Mouse (Mus musculus) MEL (cell line): ENCODE measurements around the gene Ighmbp2. TPM values are rescaled to one million over a fixed set of nuclear protein-coding genes. Genes with fewer than 3 reads are reported as not detected.

Source experiments
- DNase-seq: peaks from one replicate; pipeline ENCODE4 v3.0.0; 2011; ENCODE audit warnings: low read depth, low spot score
- H3K27ac ChIP-seq: 2 replicates; pipeline ENCODE4 v1.5.1; 2012; ENCODE audit warnings: low read depth, mild to moderate bottlenecking, control low read depth, low read length, moderate library complexity; ENCODE audit not compliant: control insufficient read depth
- H3K27me3 ChIP-seq, 2 experiments: fragments of 150-350 bp in 1 of 2; sonication (generic) in 1 of 2; 2 replicates each; pipeline ENCODE4 v1.6.1; 2012; ENCODE audit warnings: low read length in 2 of 2, mild to moderate bottlenecking in 2 of 2, improper control_type of control experiment in 1 of 2, moderate library complexity in 1 of 2; ENCODE audit not compliant: insufficient read depth in 2 of 2, control insufficient read depth in 1 of 2
- H3K36me3 ChIP-seq, 2 experiments: 2 replicates each; pipeline ENCODE4 v1.6.1; 2012 to 2014; ENCODE audit warnings: low read length in 2 of 2, improper control_type of control experiment in 1 of 2, inconsistent platforms in 1 of 2, mild to moderate bottlenecking in 1 of 2; ENCODE audit not compliant: insufficient read depth in 2 of 2, control insufficient read depth in 1 of 2
- H3K4me1 ChIP-seq, 2 experiments: fragments of 150-350 bp in 1 of 2; sonication (generic) in 1 of 2; 2 replicates each; pipeline ENCODE4 v1.6.1; 2012; ENCODE audit warnings: low read length in 2 of 2, improper control_type of control experiment in 1 of 2, mild to moderate bottlenecking in 1 of 2; ENCODE audit not compliant: insufficient read depth in 2 of 2, control insufficient read depth in 1 of 2
- H3K4me3 ChIP-seq, 2 experiments: fragments of 150-350 bp in 1 of 2; sonication (generic) in 1 of 2; 2 replicates each; pipeline ENCODE4 v1.5.1; 2012; ENCODE audit warnings: low read depth in 2 of 2, low read length in 2 of 2, mild to moderate bottlenecking in 2 of 2, moderate library complexity in 2 of 2, control low read depth in 1 of 2, improper control_type of control experiment in 1 of 2; ENCODE audit not compliant: control insufficient read depth in 1 of 2, insufficient read depth in 1 of 2
- H3K79me2 ChIP-seq: 2 replicates; pipeline ENCODE4 v1.6.1; 2012; ENCODE audit warnings: mild to moderate bottlenecking, low read length, moderate library complexity; ENCODE audit not compliant: control insufficient read depth, poor library complexity, insufficient read depth
- H3K9ac ChIP-seq: 2 replicates; pipeline ENCODE4 v1.6.1; 2012; ENCODE audit warnings: low read depth, mild to moderate bottlenecking, control low read depth, low read length, moderate library complexity; ENCODE audit not compliant: control insufficient read depth, poor library complexity, severe bottlenecking
- H3K9me3 ChIP-seq: fragments of 150-350 bp; sonication (generic); replicated peaks from 2 replicates; pipeline ENCODE4 v1.6.1; 2012; ENCODE audit warnings: mild to moderate bottlenecking, low read length, improper control_type of control experiment, moderate library complexity; ENCODE audit not compliant: insufficient read depth
- CHD1 ChIP-seq: IDR thresholded peaks from 2 replicates; pipeline ENCODE4 v1.6.1; 2012; ENCODE audit warnings: low read depth, mild to moderate bottlenecking, inconsistent platforms, low read length, improper control_type of control experiment
- CHD2 ChIP-seq: IDR thresholded peaks from 2 replicates; pipeline ENCODE4 v1.6.1; 2011; ENCODE audit warnings: low read length, improper control_type of control experiment
- E2F4 ChIP-seq: IDR thresholded peaks from 2 replicates; pipeline ENCODE4 v1.6.1; 2011; ENCODE audit warnings: low read depth, low read length, improper control_type of control experiment, borderline replicate concordance
- GABPA ChIP-seq: IDR thresholded peaks from 2 replicates; pipeline ENCODE4 v1.6.1; 2012; ENCODE audit warnings: low read depth, mild to moderate bottlenecking, inconsistent platforms, low read length, improper control_type of control experiment, moderate library complexity
- GATA1 ChIP-seq: IDR thresholded peaks from 2 replicates; pipeline ENCODE4 v1.6.1; 2011; ENCODE audit warnings: low read depth, low read length, improper control_type of control experiment
- HCFC1 ChIP-seq: IDR thresholded peaks from 2 replicates; pipeline ENCODE4 v1.6.1; 2012; ENCODE audit warnings: low read depth, mild to moderate bottlenecking, inconsistent platforms, low read length, improper control_type of control experiment, moderate library complexity
- JUND ChIP-seq: IDR thresholded peaks from 2 replicates; pipeline ENCODE4 v1.6.1; 2011; ENCODE audit warnings: low read depth, mild to moderate bottlenecking, improper control_type of control experiment, low read length
- KAT2A ChIP-seq: conservative IDR thresholded peaks from 2 replicates; pipeline ENCODE4 v1.6.1; 2012; ENCODE audit warnings: low read depth, low read length, improper control_type of control experiment, inconsistent platforms
- MAFK ChIP-seq: IDR thresholded peaks from 2 replicates; pipeline ENCODE4 v1.6.1; 2011; ENCODE audit warnings: low read depth, mild to moderate bottlenecking, low read length, improper control_type of control experiment, borderline replicate concordance
- MAX ChIP-seq: IDR thresholded peaks from 2 replicates; pipeline ENCODE4 v1.6.1; 2011; ENCODE audit warnings: low read length, improper control_type of control experiment
- MXI1 ChIP-seq: IDR thresholded peaks from 2 replicates; pipeline ENCODE4 v1.6.1; 2011; ENCODE audit warnings: mild to moderate bottlenecking, low read depth, low read length, improper control_type of control experiment
- MYB ChIP-seq: IDR thresholded peaks from 2 replicates; pipeline ENCODE4 v1.6.1; 2011; ENCODE audit warnings: mild to moderate bottlenecking, low read depth, low read length, improper control_type of control experiment
- MYC ChIP-seq: IDR thresholded peaks from 2 replicates; pipeline ENCODE4 v1.6.1; 2011; ENCODE audit warnings: low read depth, mild to moderate bottlenecking, low read length, improper control_type of control experiment, moderate library complexity
- NRF1 ChIP-seq: IDR thresholded peaks from 2 replicates; pipeline ENCODE4 v1.6.1; 2014; ENCODE audit warnings: low read depth, mild to moderate bottlenecking, inconsistent platforms, low read length, improper control_type of control experiment, moderate library complexity; ENCODE audit not compliant: poor library complexity, insufficient read depth, severe bottlenecking
- POLR2AphosphoS2 ChIP-seq: IDR thresholded peaks from 2 replicates; pipeline ENCODE4 v1.6.1; 2011; ENCODE audit warnings: low read length, improper control_type of control experiment
- POLR2AphosphoS5 ChIP-seq: IDR thresholded peaks from 2 replicates; pipeline ENCODE4 v1.6.1; 2012; ENCODE audit warnings: low read depth, borderline replicate concordance, mild to moderate bottlenecking, inconsistent platforms, low read length, moderate library complexity, mixed read lengths
- RAD21 ChIP-seq: IDR thresholded peaks from 2 replicates; pipeline ENCODE4 v1.6.1; 2011; ENCODE audit warnings: mild to moderate bottlenecking, low read depth, low read length, improper control_type of control experiment
- RCOR1 ChIP-seq: IDR thresholded peaks from 2 replicates; pipeline ENCODE4 v1.6.1; 2012; ENCODE audit warnings: low read depth, mild to moderate bottlenecking, inconsistent platforms, low read length, improper control_type of control experiment
- SIN3A ChIP-seq: IDR thresholded peaks from 2 replicates; pipeline ENCODE4 v1.6.1; 2012; ENCODE audit warnings: low read length, improper control_type of control experiment, inconsistent platforms
- SMC3 ChIP-seq: IDR thresholded peaks from 2 replicates; pipeline ENCODE4 v1.6.1; 2011; ENCODE audit warnings: low read depth, low read length, improper control_type of control experiment
- TAL1 ChIP-seq: IDR thresholded peaks from 2 replicates; pipeline ENCODE4 v1.6.1; 2012; ENCODE audit warnings: mild to moderate bottlenecking, inconsistent platforms, low read length, moderate library complexity, mixed read lengths
- USF1 ChIP-seq: IDR thresholded peaks from 2 replicates; pipeline ENCODE4 v1.6.1; 2014; ENCODE audit warnings: low read depth, mild to moderate bottlenecking, inconsistent platforms, low read length, improper control_type of control experiment, moderate library complexity
- ZC3H11A ChIP-seq: IDR thresholded peaks from 2 replicates; pipeline ENCODE4 v1.6.1; 2012; ENCODE audit warnings: low read depth, mild to moderate bottlenecking, inconsistent platforms, low read length, improper control_type of control experiment
- ZKSCAN1 ChIP-seq: IDR thresholded peaks from 2 replicates; pipeline ENCODE4 v1.6.1; 2012; ENCODE audit warnings: low read depth, mild to moderate bottlenecking, inconsistent platforms, low read length, improper control_type of control experiment, moderate library complexity
- ZMIZ1 ChIP-seq: IDR thresholded peaks from 2 replicates; pipeline ENCODE4 v1.6.1; 2012; ENCODE audit warnings: low read depth, mild to moderate bottlenecking, inconsistent platforms, low read length, improper control_type of control experiment, moderate library complexity
- ZNF384 ChIP-seq: IDR thresholded peaks from 2 replicates; pipeline ENCODE4 v1.6.1; 2012; ENCODE audit warnings: low read depth, mild to moderate bottlenecking, inconsistent platforms, low read length, improper control_type of control experiment
- polyA plus RNA-seq, 2 experiments: library from polyadenylated mRNA; stranded (reverse) in 1 of 2; unstranded in 1 of 2; fragments of >175 nt in 1 of 2; fragments of >200 nt in 1 of 2; gene quantifications; 2 replicates each; pipeline versions ENCODE4 v1.2.1 to v1.2.4; 2012; ENCODE audit warnings: low replicate concordance in 2 of 2, low read depth in 1 of 2; ENCODE audit not compliant: insufficient read length in 2 of 2, insufficient read depth in 1 of 2, missing spikeins in 1 of 2
- total RNA-seq: library from RNA; depleted of rRNA; stranded (reverse); fragments of 300-350 nt; gene quantifications from 2 replicates; pipeline ENCODE4 v1.2.3, GENCODE M21; 2012

Gene Ighmbp2
- total and polyA plus RNA-seq, 3 experiments: 11.7 to 12.9 TPM; not detected in 1

DNA sequence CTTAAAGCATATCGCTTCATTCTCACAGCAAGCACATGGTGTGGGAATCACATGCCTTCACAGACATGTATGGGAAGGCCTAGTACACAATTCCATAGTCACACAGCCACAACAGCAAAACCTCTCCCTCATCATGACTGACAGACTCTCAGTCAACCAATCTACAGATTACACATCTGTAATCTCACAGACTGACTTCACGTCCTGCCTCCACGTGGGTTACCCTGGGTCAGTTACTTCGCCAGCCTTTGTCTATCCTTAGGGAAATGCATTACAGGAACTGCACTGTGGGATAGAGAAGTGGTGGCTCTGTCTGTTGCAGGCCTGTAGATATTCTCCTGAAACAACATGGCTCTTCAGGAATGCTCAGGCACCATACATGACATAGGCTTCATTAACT, 931 bp downstream of the Ighmbp2 start:
- Histone ChIP-seq H3K9me3 (no peaks in the 10 kb centered on the region), H3K36me3 (peaks cover 0 to 11% of the 10 kb centered on the region in 2 experiments; a peak in 2 of 4 replicates), H3K4me3 (peak overlapping the region; percentile 90 to 99), H3K27ac (no peak overlapping the region), H3K4me1 (peaks cover 0 to 14% of the 10 kb centered on the region in 2 experiments; a peak in 3 of 4 replicates), H3K9ac (peak overlapping the region; percentile 97), H3K27me3 (no peaks in the 10 kb centered on the region), H3K79me2 (peaks cover 32% of the 10 kb centered on the region)
- DNase-seq: peak; percentile 41
- TF ChIP-seq MYB (no peak), ZC3H11A (no peak), CHD1 (no peak), ZNF384 (no peak), RCOR1 (no peak), POLR2AphosphoS2 (no peak), USF1 (no peak; the same call in 1 of the 2 replicates), MYC (peak; percentile 45; the same call in 1 of the 2 replicates), MAX (peak; percentile 61), TAL1 (no peak), MAFK (no peak), CHD2 (no peak), NRF1 (no peak), KAT2A (no peak), ZKSCAN1 (no peak), ZMIZ1 (no peak), E2F4 (no peak), HCFC1 (0 out of 2 replicates have a peak, but pooled peaks have one; percentile 24), MXI1 (peak; percentile 63)

DNA sequence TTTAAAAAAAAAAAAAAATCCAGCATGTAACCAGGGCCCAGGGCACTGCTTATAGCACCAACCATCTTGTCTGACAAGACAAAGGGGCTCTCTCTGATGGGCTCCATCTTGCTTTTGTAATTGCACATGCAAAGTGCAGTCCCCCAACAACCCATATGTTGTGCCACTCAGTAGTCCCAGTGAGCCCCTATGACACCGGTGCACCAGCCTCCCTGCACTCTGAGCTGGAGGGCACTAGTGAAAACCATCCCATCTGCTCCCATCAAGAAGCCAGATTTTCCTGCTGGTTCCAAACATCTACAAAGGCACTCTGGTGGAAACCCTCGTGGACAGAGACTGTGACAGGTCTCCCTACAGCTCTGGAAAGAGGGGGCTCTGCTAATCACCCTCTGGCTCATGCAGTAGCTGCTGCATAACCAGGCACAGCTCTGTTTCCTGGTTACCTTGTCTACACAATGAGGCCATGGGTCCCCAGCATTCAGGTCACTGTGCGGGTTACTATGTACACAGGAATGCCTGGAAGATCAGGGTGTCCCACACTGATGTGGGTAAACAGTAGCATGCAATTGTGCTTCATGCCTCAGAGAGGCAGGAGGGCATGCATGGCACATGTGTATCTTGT, 7.0 kb downstream of the Ighmbp2 start:
- no peak overlapping the region for H3K4me3 ChIP-seq
- peaks cover 1% of the 10 kb centered on the region; the same call in 1 of the 2 replicates for H3K79me2 ChIP-seq
- no peaks in the 10 kb centered on the region for H3K27me3 ChIP-seq
- peaks cover 0 to 1% of the 10 kb centered on the region in 2 experiments; a peak in 1 of 4 replicates for H3K36me3 ChIP-seq
- no peak overlapping the region for H3K9ac ChIP-seq
- no peaks in the 10 kb centered on the region for H3K9me3 ChIP-seq
- no peak for TF ChIP-seq JUND
- TF ChIP-seq NRF1: no peak
- TF ChIP-seq RAD21: no peak
- no peak for TF ChIP-seq GABPA
- no peak for TF ChIP-seq ZKSCAN1
- no peak for TF ChIP-seq MXI1
- no peak for TF ChIP-seq SMC3
- no peak for TF ChIP-seq SIN3A
- TF ChIP-seq POLR2AphosphoS5: no peak
- TF ChIP-seq MAX: no peak
- TF ChIP-seq GATA1: no peak
- TF ChIP-seq, all 39 proteins: peak for 0
- Histone ChIP-seq H3K27ac (no peak overlapping the region), H3K4me1 (no peaks in the 10 kb centered on the region)
- no peak for DNase-seq
